Mouse (Mus musculus) fat pad, adult 2 months (tissue): Measurements from ENCODE around the gene Pax8.

Experiments
- DNase-seq: peaks from one replicate; pipeline ENCODE4 v3.0.0-alpha.2; 2011; ENCODE audit warnings: low read depth, low spot score; ENCODE audit errors: extremely low read depth

Gene Pax8

DNA sequence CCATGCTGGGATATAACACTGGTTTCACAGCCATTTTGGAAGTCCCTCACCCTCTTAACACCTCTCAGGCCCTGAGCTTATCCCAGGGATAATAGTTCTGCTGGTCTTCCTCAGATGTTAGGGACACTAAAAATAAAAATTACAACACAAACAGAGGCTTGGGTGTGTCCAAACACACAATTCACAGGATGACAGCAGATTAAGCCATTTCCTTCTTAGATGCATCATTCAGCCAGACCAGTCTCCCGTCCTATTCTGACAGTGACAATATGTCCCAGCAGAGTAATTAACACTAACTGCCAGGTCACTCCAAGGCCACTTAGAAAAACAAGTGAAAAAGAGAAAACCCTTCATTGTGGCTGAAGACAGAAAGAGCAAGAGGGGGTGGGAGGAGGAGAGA, 8.2 kb downstream of the Pax8 start:
- DNase-seq = no peak

DNA sequence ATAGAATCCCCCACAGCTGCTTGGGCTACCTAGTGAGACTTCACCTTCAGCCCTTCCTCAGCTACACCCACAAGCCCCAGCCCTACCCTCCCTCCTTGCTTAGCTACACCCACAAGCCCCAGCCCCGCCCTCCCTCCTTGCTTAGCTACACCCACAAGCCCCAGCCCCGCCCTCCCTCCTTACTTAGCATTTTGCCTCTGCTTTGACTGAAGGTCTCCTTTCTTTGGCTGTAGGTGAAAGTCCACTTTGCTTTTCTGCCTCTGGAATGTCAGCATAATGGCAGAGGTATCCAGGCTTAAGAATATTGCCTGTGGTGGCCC, 14.6 kb downstream of the Pax8 start:
- DNase-seq = no peak

DNA sequence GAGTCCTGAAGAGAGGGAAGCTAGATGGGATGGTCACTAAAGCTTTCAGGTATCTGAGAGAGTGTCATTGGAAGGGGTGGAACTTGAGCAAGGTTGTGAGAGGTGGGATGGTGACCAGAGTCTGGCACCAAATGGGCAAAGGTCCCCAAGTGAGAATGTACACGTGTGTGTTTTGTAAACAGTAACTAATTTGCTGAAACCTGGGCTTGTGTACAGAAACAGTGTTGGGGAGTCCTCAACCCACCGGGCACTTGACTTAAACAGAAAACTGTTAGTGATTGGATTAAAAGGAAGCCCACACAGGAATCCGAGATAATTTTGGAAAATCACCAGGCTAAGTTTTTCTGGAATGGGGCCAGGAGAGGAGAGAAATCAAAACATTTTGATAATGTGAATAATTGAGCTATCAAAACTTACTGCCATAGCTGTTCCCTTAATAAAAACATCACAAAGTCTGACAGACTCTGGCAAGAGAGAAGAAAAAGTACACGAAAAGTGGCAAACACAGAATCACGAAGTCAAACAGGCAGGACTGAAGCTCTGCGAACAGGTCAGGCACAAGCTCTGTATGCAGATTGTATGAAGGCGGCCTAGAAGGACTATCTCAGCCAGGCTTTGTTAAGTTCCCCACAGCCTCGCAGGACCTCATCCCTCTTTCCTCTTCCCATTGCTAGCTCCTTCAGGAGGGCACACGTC, 15.1 kb downstream of the Pax8 start:
- DNase-seq = no peak

DNA sequence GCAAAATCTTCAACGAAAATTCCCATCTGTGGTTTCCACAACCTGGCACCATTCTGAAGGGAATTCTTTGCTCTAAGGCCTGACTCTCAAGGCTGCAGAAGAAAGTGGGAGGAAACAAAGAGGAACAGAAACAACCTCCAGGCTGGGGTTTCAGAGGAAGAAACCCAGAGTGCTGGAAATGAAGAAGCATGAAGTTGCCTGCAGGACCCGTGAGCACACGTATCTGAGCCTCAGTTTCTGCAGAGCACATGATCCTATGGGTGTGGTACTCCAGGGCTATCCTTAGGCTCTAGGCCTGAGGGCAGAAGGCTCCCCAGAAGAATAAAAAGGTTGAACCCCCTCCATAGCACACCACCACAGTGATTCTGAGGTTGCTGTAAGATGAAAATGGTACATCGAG, 18.6 kb downstream of the Pax8 start:
- DNase-seq = no peak

DNA sequence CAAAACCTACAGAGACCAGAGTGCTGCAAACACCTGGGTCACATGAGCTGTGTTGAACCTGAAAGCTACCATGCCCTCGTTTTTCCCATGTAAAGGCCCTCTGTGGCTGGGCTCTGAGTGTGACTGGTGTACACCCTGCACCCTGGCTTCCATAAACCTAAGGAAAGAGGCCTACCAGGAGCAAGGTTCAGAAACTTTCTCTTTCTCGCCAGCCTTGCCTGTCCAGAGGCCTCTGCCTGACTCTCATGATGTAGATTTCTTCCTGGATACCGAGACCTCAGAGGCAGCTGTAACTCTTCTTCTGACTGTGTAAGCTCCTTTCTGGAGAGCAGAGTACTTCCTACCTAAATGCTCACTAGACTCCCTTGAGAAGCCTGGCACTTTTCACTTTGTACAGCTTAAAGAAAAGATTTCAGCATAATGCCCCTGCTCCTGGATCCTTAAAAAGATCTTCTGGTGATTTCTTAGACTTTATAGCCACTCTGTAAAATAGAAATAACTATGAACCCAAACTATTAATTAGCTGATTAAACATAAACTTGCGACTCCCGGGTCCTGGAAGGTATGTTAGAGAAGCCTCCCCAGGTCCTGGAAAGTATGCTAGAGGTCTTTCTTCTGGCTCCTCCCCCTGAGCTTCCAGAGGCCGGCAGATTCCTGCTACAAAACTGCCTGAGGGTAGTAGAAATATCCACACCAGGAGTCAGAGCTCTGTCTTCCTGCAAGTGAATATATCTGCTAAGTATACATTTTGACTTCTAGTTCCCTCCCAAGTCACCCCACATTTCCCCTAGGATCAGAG, 20.1 kb downstream of the Pax8 start:
- no peak for DNase-seq

DNA sequence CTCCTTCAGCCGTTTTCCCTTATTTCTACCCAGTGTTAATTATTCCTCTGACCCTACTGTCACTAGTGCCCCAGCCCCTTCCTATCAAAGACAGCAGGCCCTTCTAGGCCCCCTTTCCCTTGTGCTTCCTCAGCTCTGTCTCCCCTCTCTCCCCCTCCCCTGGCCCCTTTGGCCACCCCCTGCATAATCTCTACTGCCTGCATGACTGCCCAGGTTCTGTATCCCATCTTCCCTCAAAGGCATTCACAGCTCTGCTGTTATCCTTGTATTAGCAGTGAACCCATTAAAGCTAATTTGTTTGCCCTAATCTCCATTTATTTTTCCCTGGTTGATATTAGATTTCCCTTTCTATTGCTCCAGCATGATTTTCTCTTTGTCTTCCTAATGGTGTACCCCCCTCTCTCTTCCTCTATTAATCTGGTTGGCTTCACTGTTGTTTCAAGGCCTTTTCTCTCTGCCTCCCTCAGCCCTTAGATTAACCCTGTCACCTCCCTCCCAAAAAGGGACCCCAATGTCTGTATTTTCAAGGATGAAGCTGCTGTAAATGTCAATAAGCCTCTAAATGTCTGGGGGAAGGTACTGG, 20.9 kb downstream of the Pax8 start:
- no peak for DNase-seq

DNA sequence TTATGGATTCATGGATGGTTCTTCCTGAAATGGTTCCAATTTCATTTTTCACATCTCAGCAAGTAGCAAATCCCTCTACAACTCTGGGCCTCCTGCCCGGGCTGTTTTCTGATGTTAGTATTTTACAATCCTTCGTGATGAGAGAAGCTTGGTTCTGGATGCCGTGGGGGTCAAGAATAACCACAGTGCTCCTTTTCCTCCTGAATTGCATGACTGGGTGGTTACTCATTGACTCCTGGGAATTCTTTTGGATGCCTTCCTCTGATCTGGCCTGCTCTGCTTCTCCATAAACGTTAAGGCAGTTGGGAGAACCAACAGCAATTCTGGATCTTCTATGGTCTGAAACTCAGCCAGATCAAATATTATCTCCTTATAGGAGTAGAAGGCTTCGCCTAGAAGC, 22.2 kb downstream of the Pax8 start:
- DNase-seq = no peak

DNA sequence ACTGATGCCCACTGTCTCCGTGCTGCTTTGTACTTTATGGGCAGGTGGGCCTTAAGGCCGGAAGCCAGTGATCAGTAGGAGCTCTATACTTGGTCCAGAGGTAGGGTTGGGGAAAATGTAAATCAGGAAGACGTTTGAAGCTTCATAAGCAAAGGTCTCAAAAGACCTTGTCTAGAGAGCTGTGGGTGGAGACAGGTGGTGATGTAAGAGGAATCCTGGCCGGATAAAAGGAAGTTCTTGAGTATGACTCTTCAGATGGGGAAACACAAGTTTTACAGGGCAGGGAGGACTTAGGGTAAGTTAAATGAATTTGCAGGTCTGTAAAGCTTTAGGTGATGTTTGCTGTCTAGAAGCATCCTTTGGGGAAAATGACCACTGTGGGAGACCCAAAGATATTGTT, 26.3 kb downstream of the Pax8 start:
- DNase-seq = no peak

DNA sequence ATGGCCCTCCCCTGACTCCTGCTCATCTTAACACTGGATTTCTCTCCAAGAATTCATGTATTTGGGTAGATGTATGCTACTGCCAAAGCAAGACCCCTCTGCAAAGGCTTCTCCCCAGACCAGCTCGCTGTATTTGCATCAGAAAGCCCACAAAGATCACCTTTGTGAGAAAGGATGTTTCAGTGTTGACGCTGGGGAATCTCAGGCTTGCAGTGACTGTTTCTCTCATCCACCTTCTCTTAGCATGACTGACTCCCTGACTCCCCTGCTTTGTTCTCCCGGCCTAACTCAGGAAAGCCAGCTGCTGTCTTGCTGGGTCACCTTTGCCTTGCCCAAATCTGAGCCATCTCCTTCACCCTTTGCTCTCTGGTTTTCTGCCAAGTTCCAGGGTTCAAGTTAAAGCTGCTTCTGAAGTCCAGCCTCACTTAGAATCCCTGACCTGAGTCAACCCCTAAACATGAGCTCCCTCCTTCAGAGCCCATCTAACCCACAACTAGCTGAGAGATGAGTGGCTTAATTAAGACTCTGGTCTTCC, 32.1 kb downstream of the Pax8 start:
- no peak for DNase-seq

DNA sequence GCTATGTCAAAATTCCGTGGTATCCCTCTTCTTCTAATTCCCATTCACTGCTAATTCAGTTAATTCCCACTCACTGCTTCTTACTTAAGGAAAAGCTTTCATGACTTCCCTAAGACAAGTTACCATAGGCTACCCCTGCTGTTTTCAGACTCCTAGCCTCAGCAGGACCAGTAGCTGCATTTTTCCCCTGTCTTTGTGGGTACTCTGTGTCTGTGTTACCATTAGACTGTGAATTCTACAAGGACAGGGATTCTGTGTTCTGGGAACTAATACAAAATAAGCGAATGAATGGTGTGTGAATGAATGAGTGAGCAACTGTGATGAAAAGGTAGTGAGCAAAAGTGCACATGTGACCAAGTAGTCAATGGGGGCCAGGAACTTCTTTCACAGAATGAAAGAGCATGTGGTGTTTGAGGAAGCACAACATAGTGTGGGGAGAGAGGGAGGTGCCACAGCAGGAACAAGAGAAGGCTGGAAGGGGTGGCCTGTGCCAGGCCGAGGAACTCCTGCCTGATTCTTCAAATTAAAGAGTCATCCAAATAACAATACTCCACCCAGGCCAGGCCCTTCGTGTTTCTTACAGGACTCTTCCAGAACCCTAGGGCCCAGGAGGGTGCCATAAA, 33.0 kb downstream of the Pax8 start:
- no peak for DNase-seq

DNA sequence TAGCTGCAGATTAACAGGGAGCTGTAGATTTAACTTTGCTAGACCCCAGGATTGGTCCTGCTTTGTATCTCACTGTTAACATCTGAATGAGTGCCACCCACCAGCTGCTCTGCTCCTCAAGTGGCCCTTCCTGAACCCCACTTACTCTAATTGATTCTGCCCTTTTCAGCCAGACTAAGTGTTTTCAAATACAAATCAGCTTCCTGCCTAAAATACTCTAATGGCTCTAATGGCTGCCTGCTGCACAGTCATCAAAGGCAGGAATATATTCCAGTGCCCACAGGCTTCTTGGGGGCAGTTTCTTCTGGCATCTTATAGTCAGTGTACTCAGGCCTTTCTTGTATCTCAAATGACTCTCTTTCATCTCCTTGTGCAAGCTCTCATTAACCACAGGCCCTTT, 33.5 kb downstream of the Pax8 start:
- no peak for DNase-seq

DNA sequence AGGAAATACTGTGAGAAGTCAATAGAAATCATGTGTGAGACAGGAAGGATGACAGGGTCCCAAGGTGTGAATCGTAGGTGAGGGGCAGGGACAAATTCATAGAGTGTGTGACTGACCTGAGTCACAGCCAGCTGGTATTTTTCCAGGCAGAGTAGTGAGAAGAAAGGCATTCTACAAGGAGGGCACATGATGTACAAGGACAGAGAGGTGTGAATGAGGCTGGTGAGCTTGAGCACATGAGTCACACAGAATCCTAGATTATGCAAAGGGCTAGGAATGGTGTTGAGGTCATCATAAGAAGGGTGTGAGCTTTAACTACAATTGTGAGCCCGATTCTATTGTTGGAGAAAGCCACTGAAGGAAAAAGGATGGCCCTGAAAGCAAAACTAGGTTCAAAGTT, 35.3 kb downstream of the Pax8 start:
- DNase-seq = no peak

DNA sequence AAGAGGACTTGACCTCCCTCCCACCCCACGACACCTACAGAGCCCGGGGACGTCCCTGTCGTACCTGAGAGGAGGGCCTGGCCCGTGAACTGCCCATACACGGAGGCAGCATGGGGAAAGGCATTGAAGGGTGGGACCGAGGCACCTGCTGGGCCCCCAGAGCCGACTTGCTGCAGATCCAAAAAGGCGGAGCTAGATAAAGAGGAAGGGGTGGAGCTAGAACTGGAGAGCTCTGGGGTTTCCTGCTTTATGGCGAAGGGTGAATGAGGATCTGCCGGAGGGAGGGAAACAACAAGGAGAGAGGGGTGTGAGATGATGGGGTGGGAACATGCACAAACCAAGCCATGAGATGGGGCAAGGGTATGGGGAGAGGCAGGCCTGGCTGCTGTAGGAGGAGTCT, 39.7 kb downstream of the Pax8 start:
- DNase-seq = no peak

DNA sequence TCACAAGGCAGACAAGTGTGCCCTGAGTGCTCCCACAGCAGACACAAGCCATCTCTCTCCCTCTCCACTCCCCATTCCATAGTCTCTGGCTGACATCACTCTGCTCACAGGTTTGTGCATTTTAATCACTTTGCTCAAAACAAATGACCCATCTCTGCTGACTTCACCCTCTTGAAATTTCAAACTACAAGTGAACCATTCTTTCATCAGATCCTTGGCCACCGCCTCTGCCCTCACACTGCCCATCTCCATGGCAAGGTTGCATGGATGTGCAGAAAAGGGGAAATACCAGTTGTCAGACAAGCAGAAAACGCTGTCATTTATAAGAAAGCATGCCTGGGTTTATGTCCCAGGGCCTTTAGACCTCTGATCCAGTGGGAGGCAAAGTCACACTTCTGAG, 40.7 kb downstream of the Pax8 start:
- DNase-seq = no peak

DNA sequence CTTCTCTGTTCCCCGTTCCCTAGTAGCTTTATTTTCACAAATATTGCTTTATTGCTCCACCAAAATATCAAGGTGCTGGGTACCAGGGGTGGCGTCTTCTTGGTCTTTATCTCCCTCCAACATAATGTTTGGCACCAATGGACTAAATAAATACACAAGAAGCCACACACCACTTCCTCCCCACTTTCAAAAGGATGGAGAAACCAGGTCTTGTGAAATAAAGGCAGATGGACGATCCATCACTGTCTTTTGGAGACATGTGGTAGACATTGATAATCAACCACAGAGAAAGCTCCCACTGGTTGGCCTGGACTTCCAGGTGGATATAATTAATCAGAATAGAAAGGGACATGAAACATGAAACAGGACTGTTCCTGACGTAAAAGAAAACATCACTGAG, 45.6 kb downstream of the Pax8 start:
- no peak for DNase-seq

DNA sequence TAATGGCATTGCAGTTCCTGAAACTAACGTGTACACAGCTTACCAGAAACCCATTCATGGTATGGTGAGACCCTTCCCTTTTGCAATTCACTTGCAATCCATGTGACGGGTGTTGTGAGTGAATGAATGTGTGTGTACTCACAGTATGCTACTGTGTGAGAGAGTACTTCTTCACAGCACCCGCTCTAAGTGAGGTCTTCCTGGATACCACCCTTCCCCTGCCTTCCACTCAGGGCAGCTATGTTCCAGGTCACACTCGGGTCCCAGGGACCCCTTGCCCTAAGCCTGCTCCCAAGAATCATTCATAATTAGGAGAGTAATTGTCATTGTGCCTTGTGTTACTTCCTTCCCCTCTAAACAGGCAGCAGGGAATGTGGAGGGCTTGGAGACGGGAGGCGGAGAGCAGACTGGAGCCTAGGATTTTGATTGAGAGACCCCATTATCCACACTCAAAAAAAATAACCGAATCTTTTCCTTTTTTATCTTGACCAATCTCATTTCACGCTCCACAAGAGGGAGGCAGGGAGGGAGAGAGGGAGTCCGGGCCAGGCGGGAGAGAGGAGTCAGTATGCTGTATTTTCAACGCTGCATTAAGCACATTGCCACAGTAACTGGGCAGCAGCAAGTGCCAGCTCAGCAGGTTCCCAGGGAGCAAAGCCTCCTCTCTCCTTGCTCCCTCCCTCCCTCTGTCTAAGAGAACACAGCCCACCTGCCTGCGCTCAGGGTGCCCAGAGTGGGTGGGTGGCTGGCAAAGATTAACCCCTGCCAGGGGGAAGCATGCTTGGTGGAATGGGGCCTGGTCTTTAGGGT, 47.3 kb downstream of the Pax8 start:
- no peak for DNase-seq

DNA sequence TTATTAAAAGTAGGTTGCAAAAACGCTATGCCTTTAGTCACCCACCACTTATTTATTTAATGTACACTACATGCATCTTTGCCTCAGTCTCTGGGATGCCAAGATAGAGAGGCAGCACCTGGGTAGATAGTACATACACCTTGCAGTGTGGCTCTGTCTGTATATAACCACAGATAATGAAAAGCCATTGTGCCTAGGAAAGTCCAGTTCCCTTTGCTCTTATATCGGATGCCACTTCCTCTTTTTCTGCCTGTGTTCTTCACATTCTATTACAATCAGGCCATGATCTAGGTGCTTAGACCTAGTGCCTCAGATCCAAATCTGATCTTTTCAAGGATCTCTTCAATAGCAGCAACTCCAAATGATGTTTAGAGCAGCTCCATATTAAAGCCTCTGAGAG, 49.8 kb downstream of the Pax8 start:
- DNase-seq = no peak

DNA sequence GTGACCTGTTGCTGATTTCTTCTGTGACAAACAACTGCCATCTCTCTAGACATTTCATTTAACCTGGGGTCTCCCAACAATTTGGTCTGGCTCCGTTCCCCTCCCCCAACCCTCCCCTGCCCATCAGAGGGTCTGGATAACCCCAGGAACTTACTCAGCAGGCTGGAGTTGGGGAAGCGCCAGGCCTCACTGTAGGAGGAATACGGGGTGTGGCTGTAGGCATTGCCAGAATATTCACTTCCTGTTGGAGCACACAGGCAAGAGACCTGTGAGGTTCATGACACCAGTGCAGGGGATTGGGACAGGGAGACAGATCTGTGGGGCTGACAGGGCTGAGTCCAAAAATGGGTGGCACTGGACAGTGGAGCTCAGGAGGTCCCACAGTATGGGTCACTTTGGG, 52.6 kb downstream of the Pax8 start:
- no peak for DNase-seq

DNA sequence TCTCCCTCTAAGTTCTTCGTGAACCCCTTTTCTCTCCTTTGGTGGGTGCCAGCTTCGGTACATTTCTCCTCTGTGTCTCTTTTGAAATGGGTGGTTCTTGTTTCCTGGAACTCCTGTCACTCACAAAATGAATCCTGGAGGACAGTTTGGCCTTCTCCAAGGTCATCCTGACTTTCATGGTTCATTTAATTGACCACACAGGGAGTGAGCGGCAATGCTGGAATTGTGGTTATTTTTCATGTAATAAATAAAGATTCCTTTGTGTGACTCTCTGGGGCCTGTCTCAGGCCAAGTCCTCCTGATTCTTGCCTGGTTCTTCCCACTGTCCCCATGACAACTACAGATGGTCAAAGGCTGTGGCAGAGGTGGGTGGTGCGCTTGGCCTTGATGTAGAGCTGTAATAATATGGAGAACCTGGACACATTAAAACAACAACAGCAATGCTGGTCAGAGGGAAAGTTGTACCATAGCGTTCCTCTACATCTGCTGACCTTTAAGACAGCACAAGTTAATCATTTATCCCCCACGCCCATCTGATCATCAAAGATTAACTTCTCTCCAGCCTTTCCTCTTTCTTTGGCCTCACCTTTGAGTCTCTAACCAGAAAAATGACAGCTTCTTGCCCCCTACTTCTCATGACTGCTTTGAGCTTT, 54.1 kb downstream of the Pax8 start:
- no peak for DNase-seq

DNA sequence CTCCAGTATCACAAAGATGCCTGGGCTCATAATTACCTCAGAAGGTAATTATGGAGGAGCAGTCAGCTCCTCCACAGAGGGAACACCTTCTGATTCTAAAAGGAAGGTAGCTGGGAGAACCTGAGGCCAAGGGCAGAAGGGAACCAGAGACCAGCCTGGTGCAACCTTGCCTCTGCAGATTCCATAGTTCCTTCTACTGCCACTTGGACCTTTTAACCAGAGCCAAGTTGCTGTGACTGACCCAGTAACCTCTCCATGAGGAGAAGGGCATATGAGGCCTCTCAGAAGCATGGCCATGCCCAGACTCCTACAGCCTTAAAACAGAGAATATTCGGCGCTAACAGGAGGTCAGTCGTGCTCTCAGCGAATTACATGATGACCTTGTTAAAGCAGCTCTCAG, 57.8 kb downstream of the Pax8 start:
- no peak for DNase-seq

DNA sequence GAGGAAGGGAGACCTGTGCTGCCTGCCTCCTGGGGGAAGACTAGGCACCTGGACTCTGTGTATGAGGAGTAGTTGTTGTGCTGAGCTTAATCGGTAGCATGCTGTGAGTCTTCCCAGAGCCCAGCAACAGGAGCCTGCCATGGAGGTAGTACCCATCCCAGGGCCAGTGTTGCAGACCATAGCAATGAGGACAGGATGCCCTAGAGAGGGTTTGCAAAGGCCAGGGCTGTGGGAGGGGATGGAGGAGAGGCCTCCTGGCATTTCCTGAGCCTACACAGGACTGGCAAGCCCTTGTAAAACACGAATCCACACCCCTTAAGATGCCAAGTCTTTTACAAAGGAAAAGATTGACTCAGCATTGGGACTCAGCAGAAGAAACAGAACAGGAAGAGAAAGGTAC, 58.3 kb downstream of the Pax8 start:
- no peak for DNase-seq
